Mouse (Mus musculus) hindbrain, embryonic 10.5 days (tissue): ENCODE data around the gene Mgrn1. TPM values are rescaled to one million over a fixed set of nuclear protein-coding genes. Genes with fewer than 3 reads are reported as not detected.
A peak's percentile ranks its signal among the peaks of the same experiment; 100 is the strongest.

Experiments used
- DNase-seq: peaks from one replicate; pipeline ENCODE4 v3.0.0-alpha.2; 2017; ENCODE audit warnings: low spot score
- H3K27ac ChIP-seq: fragments of 300-500 bp; sonication (generic); 2 replicates; pipeline ENCODE4 v1.5.1; 2016; ENCODE audit warnings: mild to moderate bottlenecking, moderate library complexity
- H3K27me3 ChIP-seq: fragments of 300-500 bp; sonication (generic); 2 replicates; pipeline ENCODE4 v1.6.1; 2016; ENCODE audit warnings: mild to moderate bottlenecking; ENCODE audit not compliant: poor library complexity, insufficient read depth, severe bottlenecking
- H3K36me3 ChIP-seq: fragments of 300-500 bp; sonication (generic); 2 replicates; pipeline ENCODE4 v1.6.1; 2016; ENCODE audit warnings: mild to moderate bottlenecking, moderate library complexity
- H3K4me1 ChIP-seq: fragments of 300-500 bp; sonication (generic); replicated peaks from 2 replicates; pipeline ENCODE4 v1.6.1; 2016; ENCODE audit warnings: mild to moderate bottlenecking
- H3K4me3 ChIP-seq: fragments of 300-500 bp; sonication (generic); 2 replicates; pipeline ENCODE4 v1.5.1; 2016; ENCODE audit warnings: mild to moderate bottlenecking, moderate library complexity
- H3K9me3 ChIP-seq: fragments of 300-500 bp; sonication (generic); 2 replicates; pipeline ENCODE4 v1.6.1; 2016; ENCODE audit warnings: mild to moderate bottlenecking, moderate library complexity
- WGBS: fragments of 180-500 bp; shearing (Covaris S2); methylation state at CpG from one replicate; pipeline ENCODE4 v1.1.7; 2016; 5-methylcytosine and 5-hydroxymethylcytosine counted together
- polyA plus RNA-seq: library from polyadenylated mRNA; unstranded; fragments of >200 nt; fragmentation: Nextera tagmentation; extraction: Ambion mirVana; gene quantifications from 2 replicates; pipeline ENCODE4 v1.2.1, GENCODE M21; 2016

Mgrn1 gene
- polyA plus RNA-seq, 1 experiment from 2014 or later: 80.8 TPM

GRCm38 (mm10) chr16:4903491-4904102, 17.5 kb downstream of the Mgrn1 start:
- Histone ChIP-seq H3K27me3 (no peaks in the 10 kb centered on the region), H3K4me1 (peaks cover 12% of the 10 kb centered on the region), H3K36me3 (peaks cover 7% of the 10 kb centered on the region), H3K4me3 (no peak overlapping the region), H3K9me3 (no peaks in the 10 kb centered on the region), H3K27ac (no peak overlapping the region)
- DNase-seq: no peak
- 87% methylated on average over 6 of the region's 6 CpGs for WGBS

GRCm38 (mm10) chr16:4904878-4905277, 18.8 kb downstream of the Mgrn1 start:
- H3K27me3 ChIP-seq: no peaks in the 10 kb centered on the region
- no peak overlapping the region for H3K27ac ChIP-seq
- 91% methylated on average over 3 of the region's 3 CpGs for WGBS
- H3K36me3 ChIP-seq: peaks cover 19% of the 10 kb centered on the region
- no peak overlapping the region for H3K4me3 ChIP-seq
- DNase-seq: no peak
- H3K9me3 ChIP-seq: no peaks in the 10 kb centered on the region
- 0 out of 2 replicates have a peak, but pooled peaks cover 9% of the 10 kb centered on the region for H3K4me1 ChIP-seq

- Histone ChIP-seq H3K4me3 (no peak overlapping the region), H3K27ac (no peak overlapping the region), H3K9me3 (no peaks in the 10 kb centered on the region), H3K36me3 (peaks cover 25% of the 10 kb centered on the region), H3K27me3 (no peaks in the 10 kb centered on the region), H3K4me1 (0 out of 2 replicates have a peak, but pooled peaks cover 9% of the 10 kb centered on the region)
- no peak for DNase-seq
- 63% methylated on average over 1 of the region's 1 CpGs for WGBS
Observed at GRCm38 (mm10) chr16:4905591-4905990, 19.5 kb downstream of the Mgrn1 start.

GRCm38 (mm10) chr16:4906559-4906958, 20.5 kb downstream of the Mgrn1 start:
- H3K36me3 ChIP-seq: peaks cover 35% of the 10 kb centered on the region
- no peak overlapping the region for H3K4me3 ChIP-seq
- no peak for DNase-seq

GRCm38 (mm10) chr16:4907386-4907785, 21.3 kb downstream of the Mgrn1 start:
- H3K36me3 ChIP-seq: peaks cover 43% of the 10 kb centered on the region

More at GRCm38 (mm10) chr16:4906559-4906958, 20.5 kb downstream of the Mgrn1 start:
- H3K4me1 ChIP-seq: 0 out of 2 replicates have a peak, but pooled peaks cover 4% of the 10 kb centered on the region
- no peaks in the 10 kb centered on the region for H3K27me3 ChIP-seq
- H3K9me3 ChIP-seq: no peaks in the 10 kb centered on the region
- H3K27ac ChIP-seq: no peak overlapping the region

GRCm38 (mm10) chr16:4907972-4908371, 21.9 kb downstream of the Mgrn1 start:
- no peak overlapping the region for H3K4me3 ChIP-seq
- H3K27ac ChIP-seq: no peak overlapping the region
- H3K36me3 ChIP-seq: peaks cover 49% of the 10 kb centered on the region
- 0 out of 2 replicates have a peak, but pooled peaks cover 4% of the 10 kb centered on the region for H3K4me1 ChIP-seq
- H3K27me3 ChIP-seq: no peaks in the 10 kb centered on the region
- no peak for DNase-seq
- no peaks in the 10 kb centered on the region for H3K9me3 ChIP-seq
- 59% methylated on average over 5 of the region's 5 CpGs for WGBS

More at GRCm38 (mm10) chr16:4907386-4907785, 21.3 kb downstream of the Mgrn1 start:
- no peaks in the 10 kb centered on the region for H3K27me3 ChIP-seq
- 0 out of 2 replicates have a peak, but pooled peaks cover 4% of the 10 kb centered on the region for H3K4me1 ChIP-seq
- H3K4me3 ChIP-seq: no peak overlapping the region
- no peak for DNase-seq
- H3K27ac ChIP-seq: no peak overlapping the region
- H3K9me3 ChIP-seq: no peaks in the 10 kb centered on the region
- WGBS: 85% methylated on average over 2 of the region's 2 CpGs

GRCm38 (mm10) chr16:4909745-4910144, 23.7 kb downstream of the Mgrn1 start:
- H3K4me1 ChIP-seq: peaks cover 3% of the 10 kb centered on the region; the same call in 1 of the 2 replicates
- no peak for DNase-seq
- no peaks in the 10 kb centered on the region for H3K9me3 ChIP-seq
- H3K27me3 ChIP-seq: no peaks in the 10 kb centered on the region
- no peak overlapping the region for H3K4me3 ChIP-seq
- 92% methylated on average over 2 of the region's 2 CpGs for WGBS
- peaks cover 59% of the 10 kb centered on the region for H3K36me3 ChIP-seq
- no peak overlapping the region for H3K27ac ChIP-seq

- no peaks in the 10 kb centered on the region for H3K27me3 ChIP-seq
- no peak overlapping the region for H3K27ac ChIP-seq
- H3K4me1 ChIP-seq: no peaks in the 10 kb centered on the region; the same call in 1 of the 2 replicates
- H3K4me3 ChIP-seq: no peak overlapping the region
- peaks cover 69% of the 10 kb centered on the region for H3K36me3 ChIP-seq
- H3K9me3 ChIP-seq: no peaks in the 10 kb centered on the region
- WGBS: 96% methylated on average over 8 of the region's 8 CpGs
- no peak for DNase-seq
Observed at GRCm38 (mm10) chr16:4910758-4911157, 24.7 kb downstream of the Mgrn1 start.

- Histone ChIP-seq H3K4me3 (no peak overlapping the region), H3K27me3 (no peaks in the 10 kb centered on the region), H3K27ac (no peak overlapping the region), H3K4me1 (no peaks in the 10 kb centered on the region; the same call in 1 of the 2 replicates), H3K36me3 (peaks cover 82% of the 10 kb centered on the region), H3K9me3 (no peaks in the 10 kb centered on the region)
- 81% methylated on average over 10 of the region's 10 CpGs for WGBS
- DNase-seq: no peak
Observed at GRCm38 (mm10) chr16:4912074-4912648, 26.1 kb downstream of the Mgrn1 start.

- Histone ChIP-seq H3K27me3 (no peaks in the 10 kb centered on the region), H3K36me3 (peaks cover 79% of the 10 kb centered on the region)
Observed at GRCm38 (mm10) chr16:4912907-4913782, 27.1 kb downstream of the Mgrn1 start.

GRCm38 (mm10) chr16:4913783-4914735, 28.0 kb downstream of the Mgrn1 start:
- Histone ChIP-seq H3K4me1 (no peaks in the 10 kb centered on the region; the same call in 1 of the 2 replicates), H3K9me3 (no peaks in the 10 kb centered on the region), H3K27ac (no peak overlapping the region), H3K36me3 (peaks cover 79% of the 10 kb centered on the region), H3K4me3 (no peak overlapping the region), H3K27me3 (no peaks in the 10 kb centered on the region)
- WGBS: 38% methylated on average over 12 of the region's 12 CpGs
- peak; percentile 75 for DNase-seq

More at GRCm38 (mm10) chr16:4912907-4913782, 27.1 kb downstream of the Mgrn1 start:
- 80% methylated on average over 11 of the region's 11 CpGs for WGBS
- DNase-seq: no peak
- H3K4me1 ChIP-seq: no peaks in the 10 kb centered on the region; the same call in 1 of the 2 replicates
- no peaks in the 10 kb centered on the region for H3K9me3 ChIP-seq
- no peak overlapping the region for H3K27ac ChIP-seq
- no peak overlapping the region for H3K4me3 ChIP-seq

GRCm38 (mm10) chr16:4915931-4916330, 29.9 kb downstream of the Mgrn1 start:
- no peak for DNase-seq

More at GRCm38 (mm10) chr16:4915931-4916330, 29.9 kb downstream of the Mgrn1 start:
- WGBS: 94% methylated on average over 3 of the region's 3 CpGs
- Histone ChIP-seq H3K36me3 (peaks cover 72% of the 10 kb centered on the region), H3K27me3 (no peaks in the 10 kb centered on the region), H3K27ac (no peak overlapping the region), H3K4me3 (no peak overlapping the region), H3K9me3 (no peaks in the 10 kb centered on the region), H3K4me1 (no peaks in the 10 kb centered on the region; the same call in 1 of the 2 replicates)
